Mouse (Mus musculus) macrophage (primary cell): ENCODE measurements around the gene Arhgef7. TPM values are rescaled to one million over a fixed set of nuclear protein-coding genes. Genes with fewer than 3 reads are reported as not detected.

Source experiments
- H3K27ac ChIP-seq: fragments of 350-480 bp; formaldehyde crosslinking; 2 replicates; pipeline ENCODE4 v1.9.0; 2021
- H3K36me3 ChIP-seq: fragments of 350-480 bp; formaldehyde crosslinking; 2 replicates; pipeline ENCODE4 v1.9.0; 2021; ENCODE audit errors: inconsistent target
- H3K4me3 ChIP-seq: fragments of 350-480 bp; formaldehyde crosslinking; 2 replicates; pipeline ENCODE4 v1.9.0; 2021; ENCODE audit errors: inconsistent target
- H3K79me2 ChIP-seq: fragments of 350-480 bp; formaldehyde crosslinking; 2 replicates; pipeline ENCODE4 v1.9.0; 2021; ENCODE audit errors: inconsistent target
- WGBS: methylation state at CpG from one replicate; pipeline ENCODE4 v1.1.7; 2026; ENCODE audit warnings: inconsistent platforms; ENCODE audit not compliant: missing documents; 5-methylcytosine and 5-hydroxymethylcytosine counted together
- polyA plus RNA-seq: library from polyadenylated mRNA; stranded (reverse); fragments of 250-400 nt; gene quantifications from 3 replicates; pipeline ENCODE4 v1.2.4, GENCODE M21; 2018; ENCODE audit warnings: inconsistent platforms

Arhgef7 gene
- polyA plus RNA-seq, 1 experiment from 2014 or later: 50.2 TPM

GRCm38 (mm10) chr8:11767213-11767840 lies 39.8 kb downstream of the Arhgef7 start:
- Histone ChIP-seq H3K27ac (peak overlapping the region; percentile 98), H3K36me3 (peaks cover 5% of the 10 kb centered on the region; the same call in 1 of the 2 replicates), H3K79me2 (peaks cover 91% of the 10 kb centered on the region), H3K4me3 (peak overlapping the region; percentile 4; the same call in 1 of the 2 replicates)
- WGBS: 39% methylated on average over 5 of the region's 5 CpGs

GRCm38 (mm10) chr8:11770001-11770400 lies 42.5 kb downstream of the Arhgef7 start:
- H3K4me3 ChIP-seq: no peak overlapping the region
- H3K27ac ChIP-seq: no peak overlapping the region
- peaks cover 91% of the 10 kb centered on the region for H3K79me2 ChIP-seq
- WGBS: 99% methylated on average over 6 of the region's 6 CpGs
- H3K36me3 ChIP-seq: peaks cover 9% of the 10 kb centered on the region; the same call in 1 of the 2 replicates

- peaks cover 9% of the 10 kb centered on the region; the same call in 1 of the 2 replicates for H3K36me3 ChIP-seq
- 96% methylated on average over 7 of the region's 7 CpGs for WGBS
- H3K4me3 ChIP-seq: no peak overlapping the region
- H3K79me2 ChIP-seq: peaks cover 91% of the 10 kb centered on the region
- no peak overlapping the region for H3K27ac ChIP-seq
These were observed 43.1 kb downstream of the Arhgef7 start for GRCm38 (mm10) chr8:11770521-11771080.

GRCm38 (mm10) chr8:11771608-11772007 lies 44.1 kb downstream of the Arhgef7 start:
- Histone ChIP-seq H3K4me3 (no peak overlapping the region), H3K36me3 (peaks cover 9% of the 10 kb centered on the region; the same call in 1 of the 2 replicates), H3K79me2 (peaks cover 91% of the 10 kb centered on the region), H3K27ac (no peak overlapping the region)
- WGBS: 100% methylated on average over 5 of the region's 5 CpGs

GRCm38 (mm10) chr8:11774195-11775076 lies 46.9 kb downstream of the Arhgef7 start:
- Histone ChIP-seq H3K4me3 (no peak overlapping the region), H3K27ac (peak overlapping the region; percentile 29), H3K79me2 (peaks cover 100% of the 10 kb centered on the region), H3K36me3 (peaks cover 9% of the 10 kb centered on the region; the same call in 1 of the 2 replicates)
- 80% methylated on average over 17 of the region's 17 CpGs for WGBS

- peaks cover 100% of the 10 kb centered on the region for H3K79me2 ChIP-seq
- WGBS: 57% methylated on average over 7 of the region's 7 CpGs
- H3K36me3 ChIP-seq: peaks cover 9% of the 10 kb centered on the region; the same call in 1 of the 2 replicates
- peak overlapping the region; percentile 29; the same call in 1 of the 2 replicates for H3K27ac ChIP-seq
- no peak overlapping the region for H3K4me3 ChIP-seq
These were observed 48.4 kb downstream of the Arhgef7 start for GRCm38 (mm10) chr8:11775889-11776288.

GRCm38 (mm10) chr8:11776451-11777180 lies 49.1 kb downstream of the Arhgef7 start:
- Histone ChIP-seq H3K36me3 (peaks cover 12% of the 10 kb centered on the region; the same call in 1 of the 2 replicates), H3K79me2 (peaks cover 100% of the 10 kb centered on the region), H3K27ac (no peak overlapping the region), H3K4me3 (no peak overlapping the region)
- 93% methylated on average over 8 of the region's 8 CpGs for WGBS

- WGBS: 93% methylated on average over 10 of the region's 10 CpGs
- Histone ChIP-seq H3K4me3 (no peak overlapping the region), H3K27ac (no peak overlapping the region), H3K79me2 (peaks cover 99% of the 10 kb centered on the region), H3K36me3 (peaks cover 7% of the 10 kb centered on the region; the same call in 1 of the 2 replicates)
These were observed 49.7 kb downstream of the Arhgef7 start for GRCm38 (mm10) chr8:11777201-11777600.

- peaks cover 99% of the 10 kb centered on the region for H3K79me2 ChIP-seq
- peaks cover 14% of the 10 kb centered on the region; the same call in 1 of the 2 replicates for H3K36me3 ChIP-seq
- peak overlapping the region; percentile 93 for H3K27ac ChIP-seq
- WGBS: 74% methylated on average over 8 of the region's 8 CpGs
- peak overlapping the region; percentile 43 for H3K4me3 ChIP-seq
These were observed 51.3 kb downstream of the Arhgef7 start for GRCm38 (mm10) chr8:11778646-11779433.

- H3K36me3 ChIP-seq: peaks cover 17% of the 10 kb centered on the region; the same call in 1 of the 2 replicates
- peak overlapping the region; percentile 93 for H3K27ac ChIP-seq
These were observed 52.5 kb downstream of the Arhgef7 start for GRCm38 (mm10) chr8:11779844-11780634.

GRCm38 (mm10) chr8:11780641-11781040 lies 53.1 kb downstream of the Arhgef7 start:
- Histone ChIP-seq H3K79me2 (peaks cover 99% of the 10 kb centered on the region), H3K36me3 (peaks cover 18% of the 10 kb centered on the region), H3K4me3 (peak overlapping the region; percentile 43), H3K27ac (peak overlapping the region; percentile 93)
- WGBS: 90% methylated on average over 4 of the region's 4 CpGs

More at GRCm38 (mm10) chr8:11779844-11780634, 52.5 kb downstream of the Arhgef7 start:
- Histone ChIP-seq H3K4me3 (peak overlapping the region; percentile 43), H3K79me2 (peaks cover 99% of the 10 kb centered on the region)
- 54% methylated on average over 9 of the region's 10 CpGs for WGBS

GRCm38 (mm10) chr8:11782607-11783006 lies 55.1 kb downstream of the Arhgef7 start:
- Histone ChIP-seq H3K4me3 (no peak overlapping the region), H3K36me3 (peaks cover 27% of the 10 kb centered on the region), H3K27ac (peak overlapping the region; percentile 93; the same call in 1 of the 2 replicates), H3K79me2 (peaks cover 99% of the 10 kb centered on the region)
- WGBS: 99% methylated on average over 6 of the region's 6 CpGs
